Mouse (Mus musculus) intestine, embryonic 16.5 days (tissue): ENCODE measurements around the gene Denr. TPM values are rescaled to one million over a fixed set of nuclear protein-coding genes. Genes with fewer than 3 reads are reported as not detected.

ENCODE experiments used
- ATAC-seq: fragments of 200-750 bp; cut with Nextera tagmentation; 2 replicates; pipeline ENCODE4 v1.8.0; 2017; ENCODE audit warnings: moderate TSS enrichment, moderate library complexity
- H3K27ac ChIP-seq: fragments of 300-500 bp; sonication (generic); 2 replicates; pipeline ENCODE4 v1.5.1; 2014; ENCODE audit warnings: mild to moderate bottlenecking, low read length
- H3K27me3 ChIP-seq: fragments of 300-500 bp; sonication (generic); replicated peaks from 2 replicates; pipeline ENCODE4 v1.6.1; 2014; ENCODE audit warnings: low read length, control low read depth, mixed read lengths; ENCODE audit not compliant: control insufficient read depth, insufficient read depth
- H3K36me3 ChIP-seq: fragments of 300-500 bp; sonication (generic); 2 replicates; pipeline ENCODE4 v1.6.1; 2014; ENCODE audit warnings: low read length, control low read depth; ENCODE audit not compliant: control insufficient read depth, insufficient read depth
- H3K4me1 ChIP-seq: fragments of 300-500 bp; sonication (generic); 2 replicates; pipeline ENCODE4 v1.6.1; 2014; ENCODE audit warnings: low read length, control low read depth, mixed read lengths; ENCODE audit not compliant: control insufficient read depth, insufficient read depth
- H3K4me2 ChIP-seq: fragments of 300-500 bp; sonication (generic); 2 replicates; pipeline ENCODE4 v1.6.1; 2014; ENCODE audit warnings: low read depth, low read length, control low read depth
- H3K4me3 ChIP-seq: fragments of 300-500 bp; sonication (generic); 2 replicates; pipeline ENCODE4 v1.5.1; 2014; ENCODE audit warnings: mild to moderate bottlenecking, low read length
- H3K9ac ChIP-seq: fragments of 300-500 bp; sonication (generic); 2 replicates; pipeline ENCODE4 v1.6.1; 2014; ENCODE audit warnings: low read depth, low read length
- H3K9me3 ChIP-seq: fragments of 300-500 bp; sonication (generic); 2 replicates; pipeline ENCODE4 v1.6.1; 2016; ENCODE audit warnings: low read length, control low read depth; ENCODE audit not compliant: control insufficient read depth
- WGBS: fragments of 180-500 bp; shearing (Covaris S2); extraction: QIAGEN DNeasy Blood & Tissue Kit; methylation state at CpG from one replicate; pipeline ENCODE4 v1.1.7; 2014; 5-methylcytosine and 5-hydroxymethylcytosine counted together
- polyA plus RNA-seq: library from polyadenylated mRNA; unstranded; fragments of >200 nt; fragmentation: Nextera tagmentation; extraction: Ambion mirVana; gene quantifications from 2 replicates; pipeline ENCODE4 v1.2.1, GENCODE M21; 2015

Gene Denr
- polyA plus RNA-seq, 1 experiment from 2014 or later: 115 TPM

GRCm38 (mm10) chr5:123959018-123959417, 52.0 kb downstream of the Denr start:
- WGBS: 55% methylated on average over 3 of the region's 3 CpGs
- no peak overlapping the region for H3K27ac ChIP-seq
- no peaks in the 10 kb centered on the region for H3K9me3 ChIP-seq
- H3K4me1 ChIP-seq: peaks cover 7% of the 10 kb centered on the region; the same call in 1 of the 2 replicates
- H3K4me3 ChIP-seq: no peak overlapping the region
- H3K36me3 ChIP-seq: no peaks in the 10 kb centered on the region
- H3K4me2 ChIP-seq: no peak overlapping the region
- H3K27me3 ChIP-seq: no peaks in the 10 kb centered on the region
- ATAC-seq: peak; percentile 60; the same call in 1 of the 2 replicates
- H3K9ac ChIP-seq: no peak overlapping the region

GRCm38 (mm10) chr5:123960129-123960528, 53.2 kb downstream of the Denr start:
- WGBS: 58% methylated on average over 8 of the region's 8 CpGs
- ATAC-seq: no peak
- Histone ChIP-seq H3K4me3 (no peak overlapping the region), H3K4me1 (peaks cover 11% of the 10 kb centered on the region; the same call in 1 of the 2 replicates), H3K27me3 (no peaks in the 10 kb centered on the region), H3K4me2 (no peak overlapping the region), H3K9me3 (no peaks in the 10 kb centered on the region), H3K27ac (no peak overlapping the region), H3K9ac (no peak overlapping the region), H3K36me3 (no peaks in the 10 kb centered on the region)

DNA sequence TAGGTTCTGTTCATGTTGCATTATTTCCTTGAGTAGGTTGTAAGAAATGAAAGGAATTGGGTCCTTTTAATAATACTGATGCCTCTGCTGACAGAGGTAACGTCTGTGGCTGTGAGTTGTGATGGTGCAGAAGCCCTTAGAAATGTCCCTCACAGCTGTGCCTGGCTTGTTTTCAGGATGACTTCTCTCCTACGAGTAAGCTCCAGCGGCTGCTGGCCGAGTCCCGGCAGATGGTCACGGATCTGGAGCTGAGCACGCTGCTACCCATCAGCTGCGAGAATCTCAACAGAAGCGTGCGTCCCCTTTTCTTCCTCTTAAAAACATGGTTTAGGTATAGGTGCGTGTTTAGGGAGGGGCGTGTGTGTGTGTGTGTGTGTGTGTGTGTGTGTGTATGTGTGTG, 54.1 kb downstream of the Denr start:
- Histone ChIP-seq H3K27ac (no peak overlapping the region), H3K9me3 (no peaks in the 10 kb centered on the region), H3K4me3 (no peak overlapping the region), H3K4me2 (no peak overlapping the region), H3K9ac (no peak overlapping the region), H3K36me3 (no peaks in the 10 kb centered on the region), H3K4me1 (peaks cover 11% of the 10 kb centered on the region; the same call in 1 of the 2 replicates), H3K27me3 (no peaks in the 10 kb centered on the region)
- no peak for ATAC-seq
- WGBS: 80% methylated on average over 12 of the region's 12 CpGs

GRCm38 (mm10) chr5:123964208-123964607, 57.2 kb downstream of the Denr start:
- Histone ChIP-seq H3K4me1 (peaks cover 11% of the 10 kb centered on the region), H3K9ac (no peak overlapping the region), H3K4me3 (no peak overlapping the region), H3K27me3 (no peaks in the 10 kb centered on the region), H3K4me2 (no peak overlapping the region), H3K27ac (peak overlapping the region; percentile 9), H3K36me3 (no peaks in the 10 kb centered on the region), H3K9me3 (no peaks in the 10 kb centered on the region)
- 85% methylated on average over 4 of the region's 4 CpGs for WGBS
- ATAC-seq: peak; percentile 48

- 66% methylated on average over 2 of the region's 2 CpGs for WGBS
- Histone ChIP-seq H3K9me3 (no peaks in the 10 kb centered on the region), H3K4me1 (peaks cover 14% of the 10 kb centered on the region; the same call in 1 of the 2 replicates), H3K27ac (peak overlapping the region; percentile 43; the same call in 1 of the 2 replicates), H3K4me3 (no peak overlapping the region), H3K27me3 (no peaks in the 10 kb centered on the region), H3K36me3 (no peaks in the 10 kb centered on the region), H3K9ac (no peak overlapping the region), H3K4me2 (no peak overlapping the region)
- ATAC-seq: peak; percentile 52; the same call in 1 of the 2 replicates
Observed at GRCm38 (mm10) chr5:123966759-123967158, 59.8 kb downstream of the Denr start.

DNA sequence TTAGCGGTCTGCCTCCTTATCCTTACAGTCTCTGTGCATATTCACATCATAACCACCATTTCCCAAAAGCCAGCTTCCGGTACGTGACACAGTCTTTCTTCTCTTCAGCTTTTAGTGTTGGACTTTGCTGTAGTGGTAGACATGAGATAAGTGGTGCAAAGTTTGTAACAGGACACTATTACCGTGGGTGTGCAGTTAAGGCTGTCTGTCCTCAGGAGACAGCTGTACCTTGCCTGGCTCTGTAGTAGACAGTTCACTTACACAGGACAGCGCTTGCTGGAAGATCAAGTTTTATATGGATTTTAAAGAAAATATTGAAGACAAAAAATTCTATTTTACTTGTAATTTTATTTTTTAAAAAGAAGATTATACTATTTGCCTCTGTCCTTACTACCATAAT, 61.5 kb downstream of the Denr start:
- H3K36me3 ChIP-seq: no peaks in the 10 kb centered on the region
- peak; percentile 72 for ATAC-seq
- H3K4me2 ChIP-seq: no peak overlapping the region
- H3K27me3 ChIP-seq: no peaks in the 10 kb centered on the region
- no peak overlapping the region for H3K9ac ChIP-seq
- 62% methylated on average over 5 of the region's 5 CpGs for WGBS
- H3K4me3 ChIP-seq: no peak overlapping the region
- H3K4me1 ChIP-seq: peaks cover 17% of the 10 kb centered on the region; the same call in 1 of the 2 replicates
- no peaks in the 10 kb centered on the region for H3K9me3 ChIP-seq
- peak overlapping the region; percentile 72 for H3K27ac ChIP-seq

- no peaks in the 10 kb centered on the region for H3K36me3 ChIP-seq
- H3K27ac ChIP-seq: peak overlapping the region; percentile 80
- no peak overlapping the region; the same call in 1 of the 2 replicates for H3K4me2 ChIP-seq
- H3K9me3 ChIP-seq: no peaks in the 10 kb centered on the region
- no peaks in the 10 kb centered on the region for H3K27me3 ChIP-seq
- no peak overlapping the region for H3K4me3 ChIP-seq
- H3K4me1 ChIP-seq: peaks cover 14% of the 10 kb centered on the region; the same call in 1 of the 2 replicates
- H3K9ac ChIP-seq: 0 out of 2 replicates have a peak overlapping the region, but pooled peaks have one; percentile 29
- WGBS: 49% methylated on average over 8 of the region's 8 CpGs
- ATAC-seq: peak; percentile 17; the same call in 1 of the 2 replicates
Observed at GRCm38 (mm10) chr5:123969216-123969615, 62.2 kb downstream of the Denr start.

DNA sequence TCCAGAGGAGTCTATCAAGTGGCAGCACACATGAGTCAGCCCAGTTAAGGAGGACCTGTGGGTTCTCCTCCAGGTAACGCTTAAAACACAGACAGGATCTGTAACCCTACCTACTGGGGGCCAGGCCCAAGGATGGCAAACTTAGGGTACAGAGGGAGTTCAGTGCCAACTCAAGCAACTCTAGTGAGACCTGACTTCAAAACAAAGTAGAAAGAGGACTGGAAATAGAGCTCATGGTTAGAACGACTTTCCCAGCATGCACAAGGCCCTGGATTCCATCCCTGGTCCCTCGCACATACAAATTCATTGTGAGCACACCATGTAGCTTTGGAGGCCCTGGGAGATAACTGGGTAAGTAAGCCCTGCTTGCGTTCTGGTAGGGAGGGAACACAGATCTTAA, 63.6 kb downstream of the Denr start:
- H3K9me3 ChIP-seq: no peaks in the 10 kb centered on the region
- H3K4me1 ChIP-seq: peaks cover 13% of the 10 kb centered on the region; the same call in 1 of the 2 replicates
- no peak for ATAC-seq
- H3K4me2 ChIP-seq: no peak overlapping the region
- H3K4me3 ChIP-seq: no peak overlapping the region
- no peak overlapping the region for H3K27ac ChIP-seq
- H3K36me3 ChIP-seq: no peaks in the 10 kb centered on the region
- 88% methylated on average over 4 of the region's 4 CpGs for WGBS
- H3K9ac ChIP-seq: no peak overlapping the region
- H3K27me3 ChIP-seq: no peaks in the 10 kb centered on the region

- 63% methylated on average over 6 of the region's 6 CpGs for WGBS
- Histone ChIP-seq H3K4me2 (no peak overlapping the region), H3K36me3 (no peaks in the 10 kb centered on the region), H3K9ac (no peak overlapping the region), H3K9me3 (no peaks in the 10 kb centered on the region), H3K27me3 (no peaks in the 10 kb centered on the region), H3K27ac (no peak overlapping the region), H3K4me1 (peaks cover 16% of the 10 kb centered on the region; the same call in 1 of the 2 replicates), H3K4me3 (no peak overlapping the region)
- ATAC-seq: no peak
Observed at GRCm38 (mm10) chr5:123972453-123972852, 65.5 kb downstream of the Denr start.
